7 mouse cellular contexts compared by ENCODE assay signal in the genomic region with DNA sequence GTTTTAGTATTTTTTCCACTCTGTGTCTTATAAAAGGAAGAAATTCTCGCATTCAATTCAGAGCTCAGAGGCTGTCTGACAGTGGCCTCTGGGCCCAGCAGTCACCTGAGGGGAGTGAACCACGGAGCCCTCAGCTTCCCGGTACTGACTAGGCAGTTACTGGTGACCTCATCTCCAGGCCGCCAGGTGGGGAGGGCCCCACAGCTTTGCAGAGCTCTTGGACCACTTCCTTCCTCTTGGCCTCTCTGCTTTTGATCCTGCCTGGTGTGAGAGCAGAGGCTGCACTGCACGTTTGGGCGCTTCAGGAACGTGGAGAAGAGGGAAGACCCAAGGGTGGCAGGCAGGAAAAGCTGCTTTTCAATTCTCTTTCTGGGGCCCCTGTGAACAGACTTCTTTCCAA. TPM values are rescaled to one million over a fixed set of nuclear protein-coding genes. Genes with fewer than 3 reads are reported as not detected.
A peak's percentile ranks its signal among the peaks of the same experiment; 100 is the strongest.
DNase-seq lines count a peak whose midpoint lies in the region; ATAC-seq lines count a peak whose summit lies in the region.

No protein-coding gene starts in this region.

- ATAC-seq in CD4-positive, CD25-positive, alpha-beta regulatory T cell, adult 4 months, result peak; percentile 87
- peak; percentile 95 to 96 for ATAC-seq in hematopoietic stem cell, adult 5-6 weeks (replicated peaks in 1 of 2; ENCODE audit: insufficient read depth in 1 of 2, low FRiP score in 2 of 2, low TSS enrichment in 1 of 2, low read depth in 1 of 2, poor library complexity in 2 of 2, severe bottlenecking in 2 of 2)
- peak; percentile 86 for ATAC-seq in megakaryocyte progenitor cell, adult 5-6 weeks (replicated peaks; ENCODE audit: poor library complexity)

- peak; percentile 59 for DNase-seq in A20 (ENCODE audit: low read depth, low spot score)
- no peak for DNase-seq in urinary bladder, postnatal 25 days (ENCODE audit: low spot score)
- DNase-seq in right cerebral cortex, adult 18-20 months, result no peak
- DNase-seq in ovary, postnatal 10 days (ENCODE audit: low spot score), result no peak

RNA-seq across cellular contexts. Expression of gene Gpr171, which starts 20.7 kb away (rescaled TPM):
- 10 to 100 TPM; 37.2 to 38.7 TPM for polyA plus RNA-seq in CD4-positive, CD25-positive, alpha-beta regulatory T cell, adult 4 months (2017; shearing (Covaris generic))
- total RNA-seq in hematopoietic stem cell, adult 5-6 weeks (2017), result 143 and 156 TPM in 2 replicates
- 24.3 and 26.9 TPM in 2 replicates for total RNA-seq in megakaryocyte progenitor cell, adult 5-6 weeks (2015)
- 23.1 and 31.9 TPM in 2 replicates for total RNA-seq in megakaryocyte progenitor cell, adult 5-6 weeks (2017)
